Mouse (Mus musculus): ENCODE measurements around the gene Ythdf2.

Gene Ythdf2

DNA sequence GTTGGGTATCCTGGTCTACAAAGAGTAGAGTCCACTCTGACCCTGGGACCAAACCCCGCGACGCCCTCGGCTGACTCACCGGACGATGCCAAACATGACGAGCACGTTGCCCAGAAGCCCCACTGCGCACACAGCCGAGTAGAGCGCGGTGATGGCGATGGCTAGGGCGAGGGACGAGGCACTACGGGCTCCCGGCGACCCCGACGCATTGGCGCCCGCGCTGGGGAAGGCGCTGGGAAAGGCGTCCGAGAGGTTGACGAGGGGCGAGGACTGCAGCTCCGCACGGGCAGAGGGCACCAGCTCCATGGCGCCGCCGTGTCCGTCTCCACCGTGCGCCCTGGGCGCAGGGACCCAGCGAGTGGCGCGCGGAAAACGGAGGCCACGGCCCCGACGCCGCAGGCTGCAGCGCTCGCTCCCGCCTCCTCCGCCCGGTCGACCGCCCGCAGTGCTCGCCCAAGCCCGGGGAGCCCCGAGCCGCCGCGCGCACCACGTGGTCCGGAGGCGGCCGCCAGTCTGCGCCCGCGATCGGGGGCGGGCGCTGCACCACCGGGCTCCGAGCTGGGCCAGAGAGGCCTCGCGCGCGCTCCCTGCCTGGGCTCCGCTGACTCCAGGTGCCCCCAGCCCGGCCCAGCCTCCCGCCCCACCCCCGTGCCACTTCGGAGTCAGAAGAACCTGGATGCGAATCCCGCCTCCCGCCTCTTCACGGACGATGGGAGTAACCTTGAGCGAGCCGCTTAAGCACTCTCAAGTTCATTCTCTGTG, 67.8 kb downstream of the Ythdf2 start, which contains the start of gene Oprd1:
Oprd1 (minus strand) TSS at position 407 of the 762 bp plus-strand sequence.
- DNase-seq, result peak; percentile 72

DNA sequence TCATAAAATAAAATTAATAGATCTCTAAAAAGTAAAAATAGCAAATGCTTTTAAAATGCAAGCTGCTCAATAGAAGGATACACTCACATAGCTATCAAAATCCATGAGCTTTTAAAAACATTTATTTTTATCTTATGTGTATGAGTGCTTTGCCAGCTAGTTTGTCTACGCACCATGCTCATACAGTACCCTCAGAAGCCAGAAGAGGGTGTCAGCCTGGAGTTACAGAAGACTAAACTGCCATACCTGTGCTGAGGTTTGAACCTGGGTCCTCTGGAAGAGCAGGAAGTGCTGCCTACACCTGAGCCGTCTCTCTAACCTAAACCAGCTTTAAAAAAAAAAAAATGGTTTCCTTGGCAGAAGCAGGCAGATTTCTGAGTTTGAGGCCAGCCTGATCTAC, 73.5 kb downstream of the Ythdf2 start:
- no peak for DNase-seq

DNA sequence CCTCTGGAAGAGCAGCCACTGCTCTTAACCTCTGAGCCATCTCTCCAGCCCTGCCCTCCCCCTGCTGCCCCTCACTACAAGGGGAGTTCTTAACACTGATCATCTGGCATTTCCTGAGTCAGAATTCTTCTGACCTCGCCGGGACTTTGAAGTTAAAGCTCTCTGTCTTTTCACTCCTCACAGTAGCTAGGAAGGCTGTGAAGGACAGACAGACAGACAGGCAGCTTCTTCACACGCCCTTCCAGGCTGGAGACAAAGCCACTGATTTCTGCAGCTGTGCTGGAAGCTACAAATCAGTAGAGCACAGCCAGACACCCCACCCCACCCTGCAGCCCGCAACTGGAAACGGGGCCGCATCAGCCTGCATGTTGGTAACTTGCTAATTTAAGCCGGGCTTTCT, 75.1 kb downstream of the Ythdf2 start:
- DNase-seq, result no peak

Measured in right cerebral cortex, postnatal 25 days (tissue).